Mouse (Mus musculus) hindbrain, postnatal 0 days (tissue): ENCODE measurements at regions not wholly inside any gene's neighbourhood (a gene's known extent, or its start where the extent isn't known, plus 50 kb on each side); places are given as distances from the start of the nearest gene placed in this dataset.

Source experiments
- ATAC-seq: fragments of 200-750 bp; cut with Nextera tagmentation; 2 replicates; pipeline ENCODE4 v1.8.0; 2017; ENCODE audit warnings: mild to moderate bottlenecking, moderate TSS enrichment, moderate library complexity
- DNase-seq: peaks from one replicate; pipeline ENCODE4 v3.0.0-alpha.2; 2015; ENCODE audit warnings: low spot score
- H3K27ac ChIP-seq: fragments of 300-500 bp; sonication (generic); 2 replicates; pipeline ENCODE4 v1.5.1; 2014; ENCODE audit warnings: mild to moderate bottlenecking
- H3K27me3 ChIP-seq: fragments of 300-500 bp; sonication (generic); 2 replicates; pipeline ENCODE4 v1.6.1; 2014; ENCODE audit warnings: low read length, mixed read lengths; ENCODE audit not compliant: insufficient read depth
- H3K36me3 ChIP-seq: fragments of 300-500 bp; sonication (generic); 2 replicates; pipeline ENCODE4 v1.6.1; 2014; ENCODE audit warnings: low read length, mixed read lengths; ENCODE audit not compliant: insufficient read depth
- H3K4me1 ChIP-seq: fragments of 300-500 bp; sonication (generic); 2 replicates; pipeline ENCODE4 v1.6.1; 2014; ENCODE audit warnings: antibody characterized with exemption, low read length, mixed read lengths; ENCODE audit not compliant: insufficient read depth
- H3K4me2 ChIP-seq: fragments of 300-500 bp; sonication (generic); 2 replicates; pipeline ENCODE4 v1.6.1; 2014; ENCODE audit warnings: low read depth, mild to moderate bottlenecking, low read length, moderate library complexity, mixed read lengths
- H3K4me3 ChIP-seq: fragments of 300-500 bp; sonication (generic); 2 replicates; pipeline ENCODE4 v1.5.1; 2014; ENCODE audit warnings: low read length
- H3K9ac ChIP-seq: fragments of 300-500 bp; sonication (generic); replicated peaks from 2 replicates; pipeline ENCODE4 v1.6.1; 2014; ENCODE audit warnings: mild to moderate bottlenecking, low read length, moderate library complexity, mixed read lengths
- H3K9me3 ChIP-seq: fragments of 300-500 bp; sonication (generic); 2 replicates; pipeline ENCODE4 v1.6.1; 2016; ENCODE audit warnings: low read length, mixed read lengths
- CTCF ChIP-seq: IDR thresholded peaks from 2 replicates; pipeline ENCODE4 v1.5.1; 2016; ENCODE audit warnings: antibody characterized with exemption, control low read depth, low read depth
- WGBS: fragments of 180-500 bp; shearing (Covaris S2); extraction: QIAGEN DNeasy Blood & Tissue Kit; methylation state at CpG from one replicate; pipeline ENCODE4 v1.1.7; 2014; 5-methylcytosine and 5-hydroxymethylcytosine counted together

DNA sequence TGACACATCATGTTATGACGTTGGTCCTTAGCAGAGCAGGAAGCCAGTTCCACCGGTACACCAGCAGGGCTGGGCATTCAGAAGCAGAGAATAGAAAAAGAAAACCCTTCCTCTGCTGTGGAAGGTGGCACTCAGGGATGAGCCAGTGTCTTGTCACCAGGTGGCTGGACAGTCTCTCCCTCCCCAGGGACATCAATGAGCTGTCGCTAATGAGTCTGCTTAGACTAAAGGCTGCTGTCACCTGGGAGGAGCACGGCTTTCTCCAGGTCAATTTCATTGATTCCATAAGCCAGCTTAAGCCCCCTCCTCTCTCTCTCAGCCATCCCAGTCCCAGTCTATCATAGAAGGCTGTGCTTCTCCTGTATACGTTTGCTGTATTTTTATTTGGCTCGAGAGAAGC is 51.2 kb upstream of the Tmem132d start:
- H3K27ac ChIP-seq: no peak overlapping the region
- H3K9ac ChIP-seq: no peak overlapping the region
- ATAC-seq: no peak
- H3K9me3 ChIP-seq: no peaks in the 10 kb centered on the region
- peak; percentile 17 for DNase-seq
- H3K27me3 ChIP-seq: no peaks in the 10 kb centered on the region
- no peak overlapping the region for H3K4me2 ChIP-seq
- H3K4me3 ChIP-seq: no peak overlapping the region
- 35% methylated on average over 6 of the region's 6 CpGs for WGBS
- H3K36me3 ChIP-seq: no peaks in the 10 kb centered on the region
- peaks cover 11% of the 10 kb centered on the region for H3K4me1 ChIP-seq
- TF ChIP-seq CTCF: peak; percentile 15; the same call in 1 of the 2 replicates

DNA sequence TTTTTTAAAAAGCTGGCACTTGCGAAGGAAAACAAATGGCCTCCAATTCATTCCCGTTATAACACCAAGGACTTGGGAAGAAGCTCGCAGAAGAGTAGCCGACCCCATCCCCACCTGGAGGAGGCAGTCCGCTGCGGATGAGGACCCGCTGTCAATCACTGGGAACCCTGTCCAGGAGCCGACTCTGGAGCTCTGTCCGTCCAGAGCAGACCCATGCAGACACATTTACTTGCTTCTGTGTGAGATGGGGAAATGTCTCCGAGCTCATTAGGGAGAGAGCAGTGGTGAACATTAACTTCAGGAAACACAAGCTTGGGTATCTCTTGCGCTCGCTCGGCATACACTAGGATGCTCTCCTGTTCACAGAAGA is 50.5 kb upstream of the Tmem132d start:
- Histone ChIP-seq H3K27me3 (no peaks in the 10 kb centered on the region), H3K4me3 (peak overlapping the region; percentile 25), H3K9me3 (no peaks in the 10 kb centered on the region), H3K36me3 (no peaks in the 10 kb centered on the region), H3K4me2 (peak overlapping the region; percentile 58), H3K4me1 (peaks cover 11% of the 10 kb centered on the region), H3K27ac (no peak overlapping the region), H3K9ac (no peak overlapping the region)
- DNase-seq (peak; percentile 20), ATAC-seq (no peak)
- no peak for TF ChIP-seq CTCF
- 6% methylated on average over 13 of the region's 13 CpGs for WGBS

DNA sequence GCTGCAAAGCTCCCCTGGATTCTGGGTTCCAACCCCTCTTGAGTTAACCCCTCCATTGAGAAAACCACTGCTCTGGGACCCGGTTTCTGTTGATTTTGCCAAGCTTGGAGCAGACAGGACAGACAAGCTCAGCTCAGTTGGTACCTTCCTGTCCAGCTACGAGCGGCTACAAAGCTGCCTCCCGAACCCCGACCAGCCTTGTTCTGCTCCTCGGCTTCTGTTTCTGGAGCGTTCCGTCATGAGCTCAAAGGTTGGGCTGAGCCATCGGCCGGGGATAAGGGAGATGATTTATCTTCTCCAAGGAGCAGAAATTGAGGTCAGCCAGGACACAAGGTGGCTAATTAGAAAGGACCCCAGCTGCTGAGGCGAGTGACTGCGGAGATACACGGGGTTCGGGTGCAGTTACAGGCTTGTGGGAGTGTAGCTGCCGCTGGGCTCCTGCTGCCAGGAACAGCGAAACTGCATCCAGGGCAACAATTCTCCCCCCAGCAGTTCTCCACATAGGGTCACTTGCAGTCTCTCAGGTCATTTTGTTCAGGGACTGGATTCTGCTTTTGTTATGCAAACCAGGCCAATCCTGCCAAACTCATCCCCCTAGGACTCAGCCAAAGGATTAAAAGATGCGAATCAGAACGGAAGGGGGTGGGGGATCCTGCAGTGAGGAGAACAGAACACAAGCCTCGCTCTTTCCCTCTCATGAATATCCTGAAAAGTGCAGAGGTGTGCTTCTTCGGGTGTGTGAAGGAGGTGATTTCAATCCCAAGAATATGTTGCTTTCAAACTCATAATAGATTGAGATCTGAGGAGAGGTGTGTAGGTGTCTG is 50.0 kb upstream of the Tmem132d start:
- ATAC-seq: peak; percentile 63

More for the DNA sequence above, 50.0 kb upstream of the Tmem132d start:
- Histone ChIP-seq H3K9me3 (no peaks in the 10 kb centered on the region), H3K27me3 (no peaks in the 10 kb centered on the region), H3K4me3 (peak overlapping the region; percentile 25), H3K4me2 (peak overlapping the region; percentile 58), H3K9ac (peak overlapping the region; percentile 28; the same call in 1 of the 2 replicates), H3K36me3 (no peaks in the 10 kb centered on the region), H3K27ac (peak overlapping the region; percentile 11; the same call in 1 of the 2 replicates), H3K4me1 (peaks cover 11% of the 10 kb centered on the region)
- TF ChIP-seq CTCF: no peak
- peak; percentile 67 for DNase-seq
- 5% methylated on average over 20 of the region's 20 CpGs for WGBS
